Mouse (Mus musculus): ENCODE data around the gene Cfap69. TPM values are rescaled to one million over a fixed set of nuclear protein-coding genes. Genes with fewer than 3 reads are reported as not detected.
A peak's percentile ranks its signal among the peaks of the same experiment; 100 is the strongest.

Gene Cfap69
- 1.3 and 1.5 TPM in 2 replicates for polyA plus RNA-seq (2015; fragmentation: Nextera tagmentation; extraction: Ambion mirVana)

GRCm38 (mm10) chr5:5663655-5664370, at the start of gene Cfap69:
Gene Cfap69 (minus strand): TSS chr5:5664239.
- Histone ChIP-seq H3K27ac (no peak within 1 kb of the TSS), H3K36me3 (no peaks in the 10 kb centered on the region), H3K4me1 (replicated peaks) (no peaks in the 10 kb centered on the region), H3K9ac (peak within 1 kb of the TSS; percentile 54), H3K4me3 (replicated peaks) (peak within 1 kb of the TSS; percentile 67), H3K9me3 (no peaks in the 10 kb centered on the region), H3K4me2 (replicated peaks) (peak within 1 kb of the TSS; percentile 99), H3K27me3 (replicated peaks) (no peaks in the 10 kb centered on the region)
- under 1% methylated on average over 48 of the region's 48 CpGs for WGBS
- peak; percentile 96 for ATAC-seq

- 69% methylated on average over 4 of the region's 4 CpGs for WGBS
- Histone ChIP-seq H3K9me3 (no peaks in the 10 kb centered on the region), H3K9ac (no peak overlapping the region), H3K27me3 (replicated peaks) (no peaks in the 10 kb centered on the region), H3K27ac (no peak overlapping the region), H3K4me1 (replicated peaks) (0 out of 2 replicates have a peak, but pooled peaks cover 5% of the 10 kb centered on the region), H3K4me3 (replicated peaks) (no peak overlapping the region), H3K4me2 (replicated peaks) (no peak overlapping the region), H3K36me3 (no peaks in the 10 kb centered on the region)
- ATAC-seq, result no peak
These were observed 47.0 kb upstream of the Cfap69 start for GRCm38 (mm10) chr5:5711032-5711431.

GRCm38 (mm10) chr5:5707341-5708278, 43.6 kb upstream of the Cfap69 start:
- Histone ChIP-seq H3K9me3 (no peaks in the 10 kb centered on the region), H3K27me3 (replicated peaks) (no peaks in the 10 kb centered on the region), H3K9ac (no peak overlapping the region), H3K27ac (no peak overlapping the region), H3K4me3 (replicated peaks) (no peak overlapping the region), H3K4me2 (replicated peaks) (peak overlapping the region; percentile 39), H3K36me3 (no peaks in the 10 kb centered on the region), H3K4me1 (replicated peaks) (0 out of 2 replicates have a peak, but pooled peaks cover 5% of the 10 kb centered on the region)
- peak; percentile 63 for ATAC-seq
- 39% methylated on average over 13 of the region's 13 CpGs for WGBS

- Histone ChIP-seq H3K36me3 (no peaks in the 10 kb centered on the region), H3K27ac (no peak overlapping the region), H3K9ac (no peak overlapping the region), H3K4me1 (replicated peaks) (0 out of 2 replicates have a peak, but pooled peaks cover 5% of the 10 kb centered on the region), H3K4me2 (replicated peaks) (no peak overlapping the region), H3K27me3 (replicated peaks) (no peaks in the 10 kb centered on the region), H3K4me3 (replicated peaks) (no peak overlapping the region), H3K9me3 (no peaks in the 10 kb centered on the region)
- ATAC-seq, result no peak
- 28% methylated on average over 2 of the region's 2 CpGs for WGBS
These were observed 41.0 kb upstream of the Cfap69 start for GRCm38 (mm10) chr5:5705019-5705418.

GRCm38 (mm10) chr5:5700386-5700785, 36.3 kb upstream of the Cfap69 start:
- Histone ChIP-seq H3K27ac (no peak overlapping the region), H3K36me3 (no peaks in the 10 kb centered on the region), H3K4me2 (replicated peaks) (no peak overlapping the region), H3K27me3 (replicated peaks) (no peaks in the 10 kb centered on the region), H3K4me3 (replicated peaks) (no peak overlapping the region), H3K4me1 (replicated peaks) (no peaks in the 10 kb centered on the region), H3K9me3 (no peaks in the 10 kb centered on the region), H3K9ac (no peak overlapping the region)
- no peak for ATAC-seq
- whole genome bisulfite sequencing, result 80% methylated on average over 2 of the region's 2 CpGs

- Histone ChIP-seq H3K4me1 (replicated peaks) (no peaks in the 10 kb centered on the region), H3K4me2 (replicated peaks) (no peak overlapping the region), H3K4me3 (replicated peaks) (no peak overlapping the region), H3K36me3 (no peaks in the 10 kb centered on the region), H3K9ac (no peak overlapping the region), H3K27ac (no peak overlapping the region), H3K9me3 (no peaks in the 10 kb centered on the region), H3K27me3 (replicated peaks) (no peaks in the 10 kb centered on the region)
- WGBS, result 54% methylated on average over 3 of the region's 3 CpGs
- no peak for ATAC-seq
These were observed 34.8 kb upstream of the Cfap69 start for GRCm38 (mm10) chr5:5698830-5699229.

- ATAC-seq, result no peak
- Histone ChIP-seq H3K4me1 (replicated peaks) (0 out of 2 replicates have a peak, but pooled peaks cover 2% of the 10 kb centered on the region), H3K9ac (no peak overlapping the region), H3K36me3 (no peaks in the 10 kb centered on the region), H3K27me3 (replicated peaks) (no peaks in the 10 kb centered on the region), H3K9me3 (no peaks in the 10 kb centered on the region), H3K27ac (no peak overlapping the region), H3K4me2 (replicated peaks) (no peak overlapping the region), H3K4me3 (replicated peaks) (no peak overlapping the region)
- WGBS, result 89% methylated on average over 5 of the region's 5 CpGs
These were observed 31.4 kb upstream of the Cfap69 start for GRCm38 (mm10) chr5:5695401-5695942.

GRCm38 (mm10) chr5:5693956-5694653, 30.1 kb upstream of the Cfap69 start, which contains the start of gene Steap2:
Gene Steap2 (minus strand): TSS chr5:5694578.
- WGBS, result 1% methylated on average over 66 of the region's 66 CpGs
- Histone ChIP-seq H3K36me3 (no peaks in the 10 kb centered on the region), H3K27me3 (replicated peaks) (no peaks in the 10 kb centered on the region), H3K9ac (peak within 1 kb of the TSS; percentile 80), H3K4me3 (replicated peaks) (peak within 1 kb of the TSS; percentile 86), H3K9me3 (no peaks in the 10 kb centered on the region), H3K4me2 (replicated peaks) (peak within 1 kb of the TSS; percentile 84), H3K27ac (peak within 1 kb of the TSS; percentile 65), H3K4me1 (replicated peaks) (0 out of 2 replicates have a peak, but pooled peaks cover 2% of the 10 kb centered on the region)
- peak; percentile 96 for ATAC-seq

GRCm38 (mm10) chr5:5693541-5693955, 29.5 kb upstream of the Cfap69 start:
- Histone ChIP-seq H3K27me3 (replicated peaks) (no peaks in the 10 kb centered on the region), H3K4me1 (replicated peaks) (0 out of 2 replicates have a peak, but pooled peaks cover 2% of the 10 kb centered on the region), H3K4me2 (replicated peaks) (peak overlapping the region; percentile 84), H3K9ac (peak overlapping the region; percentile 80), H3K36me3 (no peaks in the 10 kb centered on the region), H3K27ac (no peak overlapping the region), H3K9me3 (no peaks in the 10 kb centered on the region), H3K4me3 (replicated peaks) (peak overlapping the region; percentile 86)
- peak; percentile 69 for ATAC-seq
- WGBS, result under 1% methylated on average over 29 of the region's 29 CpGs

GRCm38 (mm10) chr5:5692167-5692738, 28.2 kb upstream of the Cfap69 start:
- no peak for ATAC-seq
- Histone ChIP-seq H3K4me2 (replicated peaks) (peak overlapping the region; percentile 22; the same call in 1 of the 2 replicates), H3K4me1 (replicated peaks) (0 out of 2 replicates have a peak, but pooled peaks cover 2% of the 10 kb centered on the region)

GRCm38 (mm10) chr5:5688945-5689540, 25.0 kb upstream of the Cfap69 start:
- Histone ChIP-seq H3K4me1 (replicated peaks) (0 out of 2 replicates have a peak, but pooled peaks cover 2% of the 10 kb centered on the region), H3K9ac (no peak overlapping the region), H3K27me3 (replicated peaks) (no peaks in the 10 kb centered on the region), H3K36me3 (no peaks in the 10 kb centered on the region), H3K4me3 (replicated peaks) (no peak overlapping the region), H3K9me3 (no peaks in the 10 kb centered on the region), H3K27ac (no peak overlapping the region), H3K4me2 (replicated peaks) (no peak overlapping the region)
- 57% methylated on average over 8 of the region's 8 CpGs for WGBS
- ATAC-seq, result no peak

More at GRCm38 (mm10) chr5:5692167-5692738, 28.2 kb upstream of the Cfap69 start:
- H3K36me3 ChIP-seq, result no peaks in the 10 kb centered on the region
- H3K27ac ChIP-seq, result no peak overlapping the region
- H3K27me3 ChIP-seq (replicated peaks), result no peaks in the 10 kb centered on the region
- H3K9me3 ChIP-seq, result no peaks in the 10 kb centered on the region
- H3K4me3 ChIP-seq (replicated peaks), result no peak overlapping the region
- H3K9ac ChIP-seq, result no peak overlapping the region
- 24% methylated on average over 4 of the region's 4 CpGs for WGBS

All from intestine, embryonic 15.5 days (tissue).